Mouse (Mus musculus): ENCODE data around the gene 4930402F06Rik.

GRCm38 (mm10) chr2:35398184-35398828 lies 1.3 kb upstream of the 4930402F06Rik start:
- TF ChIP-seq CTCF (IDR thresholded peaks at IDR 0.05; ENCODE audit: extremely low read depth, insufficient read depth, insufficient read length, insufficient replicate concordance) (no peak), POLR2A (IDR thresholded peaks at IDR 0.05; ENCODE audit: low read depth, low read length) (no peak)
